Mouse (Mus musculus) lung, postnatal 0 days (tissue): ENCODE measurements around the gene Zmynd8.

Source experiments
- CTCF ChIP-seq: IDR thresholded peaks from 2 replicates; pipeline ENCODE4 v1.5.1; 2016; ENCODE audit warnings: antibody characterized with exemption, mild to moderate bottlenecking
- EP300 ChIP-seq: IDR thresholded peaks from 2 replicates; pipeline ENCODE4 v1.6.1; 2016; ENCODE audit warnings: antibody characterized with exemption, mild to moderate bottlenecking, control low read depth

- TF ChIP-seq CTCF (no peak), EP300 (no peak)
Observed at GRCm38 (mm10) chr2:165845490-165845889, 53.3 kb downstream of the Zmynd8 start.
